ENCODE assay signal across 24 mouse cellular contexts in the genomic region with DNA sequence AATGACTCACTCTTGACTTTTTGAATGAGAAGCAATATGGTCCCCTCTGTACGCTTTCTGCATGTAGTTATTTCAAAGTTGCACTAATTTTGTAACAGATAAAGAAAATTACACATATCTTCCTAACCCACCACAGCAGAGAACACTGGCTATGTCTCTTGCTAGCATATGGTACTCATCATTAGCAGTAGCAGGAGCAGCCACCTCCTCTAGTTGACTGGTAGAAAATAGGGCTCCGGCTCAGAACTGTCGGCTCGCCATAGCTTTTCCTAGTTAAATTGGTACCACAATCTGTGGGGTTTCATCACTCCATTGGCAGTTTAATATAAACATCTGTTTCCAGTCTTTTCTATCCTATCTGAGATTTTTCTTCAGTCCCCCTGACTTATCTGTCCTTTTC.
DNase-seq lines count a peak whose midpoint lies in the region; ATAC-seq and TF ChIP-seq lines count a peak whose summit lies in the region.
"Had no signal": no experiment of that assay in that cellular context is flagged by ENCODE, and none has a peak within 500 bp of the region (broad histone marks: within the 10 kb centered on the region; RNA-seq: fewer than 3 reads in every experiment).

No protein-coding gene starts in this region.

- no peak for TF ChIP-seq POLR2A in kidney, adult 2 months (IDR thresholded peaks at IDR 0.05; ENCODE audit: low read depth, low read length)

- DNase-seq in kidney, adult 2 months, result no peak
- DNase-seq in layer of hippocampus, adult 9-11 months, result peak; percentile 54
- no peak for DNase-seq in layer of hippocampus, postnatal 36 days
- DNase-seq in lung, postnatal 0 days (ENCODE audit: low spot score), result peak; percentile 47
- no peak for DNase-seq in lung, adult 18-20 months
- peak; percentile 4 for DNase-seq in lung, postnatal 25 days (ENCODE audit: low spot score)
- DNase-seq in urinary bladder, postnatal 14 days (ENCODE audit: low spot score), result no peak
- DNase-seq: adrenal gland, postnatal 14 days; cerebellum, adult 18-20 months; cerebellum, adult 9-11 months; embryo, embryonic 11 days; gastrocnemius, postnatal 36 days; heart, adult 11 months; heart, postnatal 10 days; heart, postnatal 4 days had no signal

- H3K27ac ChIP-seq in kidney, embryonic 16.5 days (ENCODE audit: low read length), result no peak overlapping the region
- no peak overlapping the region for H3K27ac ChIP-seq in kidney, adult 2 months (ENCODE audit: insufficient read depth, low read depth, low read length)
- H3K27ac ChIP-seq in lung, postnatal 0 days (ENCODE audit: low read length), result no peak overlapping the region
- H3K27ac ChIP-seq: embryonic facial prominence, embryonic 15.5 days; forebrain, embryonic 10.5 days; hindbrain, embryonic 12.5 days had no signal

- H3K9ac ChIP-seq in kidney, embryonic 16.5 days (replicated peaks; ENCODE audit: low read length), result no peak overlapping the region
- H3K9ac ChIP-seq in lung, postnatal 0 days (replicated peaks; ENCODE audit: low read depth), result no peak overlapping the region
- H3K9ac ChIP-seq: embryonic facial prominence, embryonic 15.5 days; hindbrain, embryonic 12.5 days had no signal

- 0 out of 2 replicates have a peak, but pooled peaks cover 2% of the 10 kb centered on the region for H3K9me3 ChIP-seq in kidney, embryonic 16.5 days (ENCODE audit: low read length)
- no peaks in the 10 kb centered on the region for H3K9me3 ChIP-seq in lung, postnatal 0 days (ENCODE audit: low read length)
- H3K9me3 ChIP-seq: embryonic facial prominence, embryonic 15.5 days; forebrain, embryonic 10.5 days; hindbrain, embryonic 12.5 days had no signal

- H3K4me3 ChIP-seq in kidney, embryonic 16.5 days (ENCODE audit: low read length), result no peak overlapping the region
- H3K4me3 ChIP-seq in kidney, adult 2 months (ENCODE audit: insufficient read depth, low read depth, low read length), result no peak overlapping the region
- no peak overlapping the region for H3K4me3 ChIP-seq in lung, postnatal 0 days (ENCODE audit: low read depth, low read length)
- H3K4me3 ChIP-seq: embryonic facial prominence, embryonic 15.5 days; erythroblast, embryonic 14.5 days; forebrain, embryonic 10.5 days; hindbrain, embryonic 12.5 days had no signal

- H3K36me3 ChIP-seq in kidney, embryonic 16.5 days (ENCODE audit: insufficient read depth, low read length), result no peaks in the 10 kb centered on the region
- H3K36me3 ChIP-seq in kidney, adult 2 months (ENCODE audit: control insufficient read depth, insufficient read depth, low read length), result no peaks in the 10 kb centered on the region
- no peaks in the 10 kb centered on the region for H3K36me3 ChIP-seq in lung, postnatal 0 days (ENCODE audit: insufficient read depth, low read length)
- H3K36me3 ChIP-seq: embryonic facial prominence, embryonic 15.5 days; forebrain, embryonic 10.5 days; hindbrain, embryonic 12.5 days had no signal

- no peak for TF ChIP-seq EP300 in lung, postnatal 0 days (IDR thresholded peaks at IDR 0.05)

- no peaks in the 10 kb centered on the region for H3K27me3 ChIP-seq in kidney, embryonic 16.5 days (ENCODE audit: insufficient read depth, low read length)
- H3K27me3 ChIP-seq in kidney, adult 2 months (replicated peaks; ENCODE audit: control insufficient read depth, insufficient read depth, low read length), result no peaks in the 10 kb centered on the region
- no peaks in the 10 kb centered on the region for H3K27me3 ChIP-seq in lung, postnatal 0 days (replicated peaks; ENCODE audit: insufficient read depth, low read length)
- H3K27me3 ChIP-seq: CH12.LX; embryonic facial prominence, embryonic 15.5 days; hindbrain, embryonic 12.5 days; Patski had no signal

- 0 out of 2 replicates have a peak, but pooled peaks have one; percentile 42 for ATAC-seq in kidney, embryonic 16.5 days (ENCODE audit: low FRiP score, low TSS enrichment)
- ATAC-seq in lung, postnatal 0 days, result peak; percentile 66
- ATAC-seq: activated CD4-positive, CD25-positive, alpha-beta regulatory T cell, adult 4 months; forebrain, embryonic 14.5 days; Patski had no signal

- TF ChIP-seq CTCF in kidney, adult 2 months (conservative IDR thresholded peaks at IDR 0.05; ENCODE audit: insufficient read depth, insufficient read length, low read depth, low read length), result no peak
- TF ChIP-seq CTCF in lung, postnatal 0 days (IDR thresholded peaks at IDR 0.05), result no peak

- H3K4me2 ChIP-seq in kidney, embryonic 16.5 days (replicated peaks; ENCODE audit: low read depth, low read length), result no peak overlapping the region
- no peak overlapping the region for H3K4me2 ChIP-seq in lung, postnatal 0 days (replicated peaks; ENCODE audit: low read depth, low read length)
- H3K4me2 ChIP-seq: embryonic facial prominence, embryonic 15.5 days; hindbrain, embryonic 12.5 days had no signal

- 0 out of 2 replicates have a peak, but pooled peaks cover 2% of the 10 kb centered on the region for H3K4me1 ChIP-seq in kidney, embryonic 16.5 days (ENCODE audit: insufficient read depth, low read length)
- no peaks in the 10 kb centered on the region for H3K4me1 ChIP-seq in kidney, adult 2 months (ENCODE audit: control insufficient read depth, insufficient read depth, low read length)
- H3K4me1 ChIP-seq in lung, postnatal 0 days (ENCODE audit: insufficient read depth, low read depth, low read length), result no peaks in the 10 kb centered on the region
- H3K4me1 ChIP-seq: embryonic facial prominence, embryonic 15.5 days; forebrain, embryonic 10.5 days; hindbrain, embryonic 12.5 days had no signal

- WGBS in kidney, embryonic 16.5 days, result 66% methylated on average over 4 of the region's 4 CpGs
- 78% methylated on average over 4 of the region's 4 CpGs for WGBS in kidney, adult 2 months
- 67% methylated on average over 4 of the region's 4 CpGs for WGBS in lung, postnatal 0 days

Comparison
In these comparisons a context has a peak if more than half of its experiments do, and no peak if none do; other contexts are left out.
1. DNase-seq: peak in layer of hippocampus, adult 9-11 months (single experiment), lung, postnatal 0 days (single experiment) and lung, postnatal 25 days (single experiment); none in kidney, adult 2 months (single experiment), layer of hippocampus, postnatal 36 days (0 of 2), lung, adult 18-20 months (0 of 2) and urinary bladder, postnatal 14 days (single experiment).